Mouse (Mus musculus) CH12.LX (cell line): Measurements from ENCODE around the gene Vps13a. TPM values are rescaled to one million over a fixed set of nuclear protein-coding genes. Genes with fewer than 3 reads are reported as not detected.

Experiments
- DNase-seq: peaks from one replicate; pipeline ENCODE4 v3.0.0-alpha.2; 2013; ENCODE audit errors: extremely low read depth
- H3K27ac ChIP-seq: 2 replicates; pipeline ENCODE4 v1.5.1; 2012; ENCODE audit warnings: low read depth, mild to moderate bottlenecking, control low read depth, moderate library complexity; ENCODE audit not compliant: insufficient read depth
- H3K27me3 ChIP-seq: replicated peaks from 2 replicates; pipeline ENCODE3; 2012; ENCODE audit warnings: inconsistent platforms
- H3K36me3 ChIP-seq, 2 experiments: replicated peaks in 1 of 2; 2 replicates each; pipeline versions ENCODE3 to v1.6.1; 2012; ENCODE audit warnings: inconsistent platforms in 1 of 2, low read length in 1 of 2, mild to moderate bottlenecking in 1 of 2, mixed read lengths in 1 of 2, moderate library complexity in 1 of 2; ENCODE audit not compliant: control insufficient read depth in 1 of 2, insufficient read depth in 1 of 2
- H3K4me1 ChIP-seq, 2 experiments: 2 replicates each; pipeline ENCODE4 v1.6.1; 2012; ENCODE audit warnings: inconsistent platforms in 1 of 2, moderate library complexity in 1 of 2; ENCODE audit not compliant: insufficient read depth in 2 of 2, control insufficient read depth in 1 of 2
- H3K4me2 ChIP-seq: 2 replicates; pipeline ENCODE4 v1.6.1; 2012; ENCODE audit warnings: low read depth, mild to moderate bottlenecking, control low read depth; ENCODE audit not compliant: poor library complexity, insufficient read depth, severe bottlenecking
- H3K4me3 ChIP-seq, 3 experiments: fragments of 150-350 bp in 1 of 3; sonication (generic) in 1 of 3; replicated peaks in 1 of 3; 2 replicates each; pipeline versions ENCODE3 to v1.5.1; 2011 to 2012; ENCODE audit warnings: low read depth in 2 of 3, low read length in 2 of 3, mild to moderate bottlenecking in 2 of 3, moderate library complexity in 2 of 3, control low read depth in 1 of 3, improper control_type of control experiment in 1 of 3, inconsistent platforms in 1 of 3, mixed read lengths in 1 of 3; ENCODE audit not compliant: poor library complexity in 1 of 3
- H3K79me2 ChIP-seq: replicated peaks from 2 replicates; pipeline ENCODE4 v1.6.1; 2012; ENCODE audit warnings: mild to moderate bottlenecking, moderate library complexity; ENCODE audit not compliant: control insufficient read depth, poor library complexity, insufficient read depth, severe bottlenecking; ENCODE audit errors: extremely low read depth
- H3K9ac ChIP-seq: 2 replicates; pipeline ENCODE4 v1.6.1; 2012; ENCODE audit warnings: low read depth, mild to moderate bottlenecking, control low read depth, moderate library complexity; ENCODE audit not compliant: insufficient read depth
- H3K9me3 ChIP-seq: replicated peaks from 2 replicates; pipeline ENCODE3; 2012; ENCODE audit warnings: low read length, inconsistent platforms, mixed read lengths
- BHLHE40 ChIP-seq: IDR thresholded peaks from 2 replicates; pipeline ENCODE4 v1.6.1; 2011; ENCODE audit warnings: mild to moderate bottlenecking, low read depth, low read length, improper control_type of control experiment
- CHD1 ChIP-seq: IDR thresholded peaks from 2 replicates; pipeline ENCODE4 v1.6.1; 2012; ENCODE audit warnings: low read depth, low read length, improper control_type of control experiment, inconsistent platforms
- CHD2 ChIP-seq: IDR thresholded peaks from 2 replicates; pipeline ENCODE4 v1.6.1; 2011; ENCODE audit warnings: low read length, improper control_type of control experiment
- CTCF ChIP-seq, 2 experiments: IDR thresholded peaks in 1 of 2; conservative IDR thresholded peaks in 1 of 2; 2 replicates each; pipeline ENCODE4 v1.5.1; 2011 to 2012; ENCODE audit warnings: low read depth in 2 of 2, low read length in 2 of 2, improper control_type of control experiment in 1 of 2, inconsistent platforms in 1 of 2, mild to moderate bottlenecking in 1 of 2, moderate library complexity in 1 of 2
- E2F4 ChIP-seq: IDR thresholded peaks from 2 replicates; pipeline ENCODE4 v1.6.1; 2011; ENCODE audit warnings: low read depth, low read length, improper control_type of control experiment; ENCODE audit not compliant: insufficient replicate concordance
- ELF1 ChIP-seq: IDR thresholded peaks from 2 replicates; pipeline ENCODE4 v1.6.1; 2014; ENCODE audit warnings: low read depth, mild to moderate bottlenecking, inconsistent platforms, low read length, improper control_type of control experiment
- EP300 ChIP-seq: IDR thresholded peaks from 2 replicates; pipeline ENCODE4 v1.6.1; 2011; ENCODE audit warnings: low read length, improper control_type of control experiment
- ETS1 ChIP-seq: conservative IDR thresholded peaks from 2 replicates; pipeline ENCODE4 v1.6.1; 2012; ENCODE audit warnings: low read depth, mild to moderate bottlenecking, inconsistent platforms, low read length, improper control_type of control experiment, moderate library complexity
- GABPA ChIP-seq: IDR thresholded peaks from 2 replicates; pipeline ENCODE4 v1.6.1; 2012; ENCODE audit warnings: low read depth, low read length, improper control_type of control experiment, inconsistent platforms; ENCODE audit not compliant: insufficient replicate concordance
- IRF4 ChIP-seq: IDR thresholded peaks from 2 replicates; pipeline ENCODE4 v1.6.1; 2014; ENCODE audit warnings: low read depth, mild to moderate bottlenecking, inconsistent platforms, low read length, improper control_type of control experiment
- JUN ChIP-seq: IDR thresholded peaks from 2 replicates; pipeline ENCODE4 v1.6.1; 2011; ENCODE audit warnings: low read depth, mild to moderate bottlenecking, low read length, improper control_type of control experiment, moderate library complexity; ENCODE audit not compliant: insufficient read depth
- JUND ChIP-seq: conservative IDR thresholded peaks from 2 replicates; pipeline ENCODE4 v1.6.1; 2011; ENCODE audit warnings: low read depth, low read length, improper control_type of control experiment
- MAFK ChIP-seq: IDR thresholded peaks from 2 replicates; pipeline ENCODE4 v1.6.1; 2011; ENCODE audit warnings: low read length, improper control_type of control experiment; ENCODE audit not compliant: insufficient replicate concordance
- MAZ ChIP-seq: IDR thresholded peaks from 2 replicates; pipeline ENCODE4 v1.6.1; 2012; ENCODE audit warnings: low read depth, mild to moderate bottlenecking, inconsistent platforms, low read length, improper control_type of control experiment, moderate library complexity
- MEF2A ChIP-seq: IDR thresholded peaks from 2 replicates; pipeline ENCODE4 v1.6.1; 2014; ENCODE audit warnings: low read depth, mild to moderate bottlenecking, inconsistent platforms, low read length, improper control_type of control experiment, borderline replicate concordance
- MXI1 ChIP-seq: IDR thresholded peaks from 2 replicates; pipeline ENCODE4 v1.6.1; 2011; ENCODE audit warnings: mild to moderate bottlenecking, low read depth, low read length, improper control_type of control experiment
- MYC ChIP-seq: IDR thresholded peaks from 2 replicates; pipeline ENCODE4 v1.6.1; 2011; ENCODE audit warnings: low read depth, mild to moderate bottlenecking, improper control_type of control experiment, low read length
- PAX5 ChIP-seq: IDR thresholded peaks from 2 replicates; pipeline ENCODE4 v1.6.1; 2012; ENCODE audit warnings: low read length, inconsistent platforms, mixed read lengths
- POLR2A ChIP-seq: IDR thresholded peaks from 2 replicates; pipeline ENCODE4 v1.6.1; 2011; ENCODE audit warnings: low read depth, mild to moderate bottlenecking, improper control_type of control experiment, low read length
- RAD21 ChIP-seq: IDR thresholded peaks from 2 replicates; pipeline ENCODE4 v1.6.1; 2011; ENCODE audit warnings: low read depth, mild to moderate bottlenecking, low read length, improper control_type of control experiment, moderate library complexity
- RCOR1 ChIP-seq: conservative IDR thresholded peaks from 2 replicates; pipeline ENCODE4 v1.6.1; 2012; ENCODE audit warnings: low read depth, mild to moderate bottlenecking, inconsistent platforms, low read length, improper control_type of control experiment
- SIN3A ChIP-seq: IDR thresholded peaks from 2 replicates; pipeline ENCODE4 v1.6.1; 2012; ENCODE audit warnings: low read length, improper control_type of control experiment, inconsistent platforms
- TCF12 ChIP-seq: IDR thresholded peaks from 2 replicates; pipeline ENCODE4 v1.6.1; 2014; ENCODE audit warnings: low read depth, mild to moderate bottlenecking, inconsistent platforms, low read length, improper control_type of control experiment
- UBTF ChIP-seq: IDR thresholded peaks from 2 replicates; pipeline ENCODE4 v1.6.1; 2012; ENCODE audit warnings: low read depth, mild to moderate bottlenecking, inconsistent platforms, low read length, improper control_type of control experiment, moderate library complexity
- ZKSCAN1 ChIP-seq: IDR thresholded peaks from 2 replicates; pipeline ENCODE4 v1.6.1; 2012; ENCODE audit warnings: low read depth, inconsistent platforms, low read length, improper control_type of control experiment, borderline replicate concordance
- ZNF384 ChIP-seq: IDR thresholded peaks from 2 replicates; pipeline ENCODE4 v1.6.1; 2012; ENCODE audit warnings: low read depth, low read length, improper control_type of control experiment, inconsistent platforms
- dilution Hi-C: fragments of 300-500 bp; cut with MboI; formaldehyde crosslinking; loops from 2 replicates; pipeline ENCODE4 v1.14.3; 2020; ENCODE audit warnings: low sequenced_read_pairs; ENCODE audit not compliant: extremely low pct_unique_long_range_greater_than_20kb, extremely low pct_ligation_motif_present
- in situ Hi-C: fragments of 300-500 bp; cut with MboI; formaldehyde crosslinking; loops from 3 replicates; pipeline ENCODE4 v1.14.3; 2019; ENCODE audit warnings: low sequenced_read_pairs, low pct_ligation_motif_present, low pct_unique_long_range_greater_than_20kb, mixed read lengths
- polyA plus RNA-seq: library from polyadenylated mRNA; unstranded; fragments of >175 nt; gene quantifications from 2 replicates; pipeline ENCODE4 v1.2.1, GENCODE M21; 2012; ENCODE audit warnings: low read depth; ENCODE audit not compliant: insufficient read length
- total RNA-seq, 2 experiments: library from RNA; depleted of rRNA; stranded (reverse); fragments of 300-350 nt in 1 of 2; fragments of >200 nt in 1 of 2; gene quantifications; 2 replicates each; pipeline ENCODE4 v1.2.3; 2012 to 2014

Vps13a gene
- total and polyA plus RNA-seq, 3 experiments: 32.5 to 36.7 (median 35.9) TPM

DNA sequence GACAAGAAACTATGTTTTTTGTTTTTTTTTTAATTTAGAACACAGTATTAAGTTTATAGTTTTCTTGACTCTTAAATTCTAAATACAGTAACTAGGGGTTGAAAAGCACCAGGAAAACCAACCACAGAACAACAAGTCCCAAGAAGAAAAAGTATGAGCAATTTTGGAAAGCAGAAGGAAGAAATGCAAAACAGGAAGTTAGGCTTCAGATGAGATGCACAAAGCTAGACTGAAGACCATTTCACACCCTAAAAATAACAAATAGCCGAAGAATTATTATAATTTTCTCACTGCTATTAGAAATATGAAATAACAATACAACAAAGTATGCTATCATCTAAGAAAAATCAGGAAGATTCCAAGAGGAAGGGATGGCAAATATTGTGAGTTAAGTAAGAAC lies 78.9 kb downstream of the Vps13a start:
- Histone ChIP-seq H3K36me3 (peaks cover 0 to 6% of the 10 kb centered on the region in 2 experiments), H3K9me3 (no peaks in the 10 kb centered on the region), H3K9ac (no peak overlapping the region), H3K79me2 (no peaks in the 10 kb centered on the region)
- in situ Hi-C loops (no loop called here), dilution Hi-C loops (no loop called here)
- DNase-seq: peak; percentile 12
- peak; percentile 57; the same call in 1 of the 2 replicates for TF ChIP-seq EP300
- TF ChIP-seq MEF2A: peak; percentile 62; the same call in 1 of the 2 replicates
- no peak for TF ChIP-seq BHLHE40
- peak; percentile 44; the same call in 1 of the 2 replicates for TF ChIP-seq IRF4
- 0 out of 2 replicates have a peak, but pooled peaks have one; percentile 11 for TF ChIP-seq MYC
- TF ChIP-seq ZNF384: 0 out of 2 replicates have a peak, but pooled peaks have one; percentile 8
- TF ChIP-seq JUN: no peak
- TF ChIP-seq, all 38 proteins: peak for 5
- Histone ChIP-seq H3K27me3 (no peaks in the 10 kb centered on the region), H3K4me2 (no peak overlapping the region), H3K4me1 (peaks cover 6 to 30% of the 10 kb centered on the region in 2 experiments), H3K4me3 (no peak overlapping the region), H3K27ac (0 out of 2 replicates have a peak overlapping the region, but pooled peaks have one; percentile 36)

DNA sequence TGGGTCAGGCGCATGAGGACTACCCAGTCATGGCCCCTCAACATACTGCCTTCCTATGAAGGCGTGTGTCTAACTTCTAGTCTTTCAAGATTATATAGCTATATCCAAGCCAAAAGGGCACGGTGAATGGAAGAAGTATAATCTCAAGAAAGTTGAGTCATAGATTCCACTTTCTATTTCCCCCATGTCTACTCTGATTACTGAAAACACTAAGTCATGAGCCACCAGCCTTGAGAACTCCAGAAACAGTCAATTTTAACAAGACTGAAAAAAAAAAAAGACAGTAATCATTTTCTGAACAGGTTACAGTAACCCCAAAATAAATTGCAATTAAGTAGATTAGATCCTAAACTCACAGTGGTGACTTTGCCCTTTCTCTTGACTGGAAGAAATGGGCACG lies 95.8 kb downstream of the Vps13a start:
- no peak for TF ChIP-seq SIN3A
- no peak for TF ChIP-seq CTCF (conservative IDR thresholded peaks at IDR 0.05 in 1 of 2, IDR thresholded peaks at IDR 0.05 in 1 of 2; ENCODE audit: low read depth in 2 of 2, low read length in 2 of 2)
- TF ChIP-seq ZKSCAN1: no peak
- peak; percentile 84 for TF ChIP-seq EP300
- TF ChIP-seq E2F4: no peak
- TF ChIP-seq PAX5: no peak
- TF ChIP-seq POLR2A: no peak
- TF ChIP-seq RCOR1: no peak
- TF ChIP-seq IRF4: peak; percentile 77
- TF ChIP-seq MEF2A: no peak
- TF ChIP-seq MAFK: no peak
- TF ChIP-seq MXI1: no peak
- TF ChIP-seq ETS1: peak; percentile 24; the same call in 1 of the 2 replicates
- no peak for TF ChIP-seq GABPA
- TF ChIP-seq BHLHE40: peak; percentile 27; the same call in 1 of the 2 replicates
- TF ChIP-seq JUN: peak; percentile 88
- TF ChIP-seq MAZ: no peak
- no peak for TF ChIP-seq ELF1
- no peak for TF ChIP-seq CHD2
- TF ChIP-seq RAD21: no peak
- TF ChIP-seq CHD1: no peak
- TF ChIP-seq JUND: peak; percentile 87
- no peak for TF ChIP-seq UBTF
- TF ChIP-seq ZNF384: peak; percentile 79
- TF ChIP-seq MYC: peak; percentile 22; the same call in 1 of the 2 replicates
- TF ChIP-seq TCF12: peak; percentile 14; the same call in 1 of the 2 replicates
- no peak overlapping the region for H3K4me3 ChIP-seq
- H3K27me3 ChIP-seq: no peaks in the 10 kb centered on the region
- dilution Hi-C loops (no loop called here), in situ Hi-C loops (no loop called here)
- peak; percentile 55 for DNase-seq
- peak overlapping the region; percentile 24; the same call in 1 of the 2 replicates for H3K4me2 ChIP-seq
- peaks cover 4 to 40% of the 10 kb centered on the region in 2 experiments for H3K36me3 ChIP-seq
- H3K79me2 ChIP-seq: no peaks in the 10 kb centered on the region
- H3K27ac ChIP-seq: peak overlapping the region; percentile 36; the same call in 1 of the 2 replicates
- no peak overlapping the region for H3K9ac ChIP-seq
- H3K9me3 ChIP-seq: no peaks in the 10 kb centered on the region
- peaks cover 3 to 27% of the 10 kb centered on the region in 2 experiments; a peak in 3 of 4 replicates for H3K4me1 ChIP-seq
